Mouse (Mus musculus): Measurements from ENCODE around the gene Ascc1. TPM values are rescaled to one million over a fixed set of nuclear protein-coding genes. Genes with fewer than 3 reads are reported as not detected.

Gene Ascc1
- polyA plus RNA-seq, 1 experiment from 2014 or later, result 47.3 TPM

- no peak overlapping the region for H3K9ac ChIP-seq (ENCODE audit: low read depth, low read length)
- no peak overlapping the region for H3K27ac ChIP-seq (ENCODE audit: low read length)
- H3K4me3 ChIP-seq (ENCODE audit: low read length), result no peak overlapping the region
- H3K9me3 ChIP-seq (ENCODE audit: control insufficient read depth, low read length), result no peaks in the 10 kb centered on the region
- no peaks in the 10 kb centered on the region; the same call in 1 of the 2 replicates for H3K4me1 ChIP-seq (ENCODE audit: control insufficient read depth, insufficient read depth, low read length)
- H3K27me3 ChIP-seq (replicated peaks; ENCODE audit: control insufficient read depth, insufficient read depth, low read length), result no peaks in the 10 kb centered on the region
- ATAC-seq, result peak; percentile 81
- WGBS, result 62% methylated on average over 4 of the region's 4 CpGs
- 0 out of 2 replicates have a peak overlapping the region, but pooled peaks have one; percentile 7 for H3K4me2 ChIP-seq (ENCODE audit: low read depth, low read length)
- no peaks in the 10 kb centered on the region for H3K36me3 ChIP-seq (ENCODE audit: control insufficient read depth, insufficient read depth, low read length)
Observed at GRCm38 (mm10) chr10:60035744-60036143, 33.1 kb downstream of the Ascc1 start.

DNA sequence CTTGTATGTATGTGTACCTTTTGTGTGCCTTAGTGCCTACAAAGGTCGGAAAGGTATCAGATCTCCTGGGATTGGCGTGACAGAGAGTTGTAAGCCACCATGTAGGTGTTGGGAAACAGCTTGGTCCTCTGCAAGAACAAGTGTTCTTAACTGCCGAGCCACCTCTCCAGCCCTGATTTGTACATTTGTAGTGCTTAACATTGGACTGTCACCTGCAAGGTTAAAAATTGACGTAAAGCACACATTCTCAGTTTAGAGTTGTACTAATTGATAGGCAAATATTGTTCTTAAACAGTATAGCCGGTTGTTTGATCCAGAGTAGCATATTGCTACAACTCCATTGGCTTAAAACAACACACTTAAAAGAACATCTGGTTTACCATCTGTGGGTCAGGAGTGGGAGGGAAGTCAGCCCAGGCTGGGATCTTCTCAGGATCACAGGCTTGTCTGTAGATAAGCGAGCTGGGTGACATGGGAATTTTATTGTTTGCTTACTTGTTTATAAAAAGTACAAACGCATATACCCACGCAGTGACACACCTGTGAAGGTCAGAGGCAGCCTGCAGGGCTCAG is 39.8 kb downstream of the Ascc1 start:
- Histone ChIP-seq H3K27ac (ENCODE audit: low read length) (no peak overlapping the region), H3K36me3 (ENCODE audit: control insufficient read depth, insufficient read depth, low read length) (no peaks in the 10 kb centered on the region), H3K9me3 (ENCODE audit: control insufficient read depth, low read length) (no peaks in the 10 kb centered on the region), H3K9ac (ENCODE audit: low read depth, low read length) (no peak overlapping the region), H3K4me3 (ENCODE audit: low read length) (no peak overlapping the region), H3K4me1 (ENCODE audit: control insufficient read depth, insufficient read depth, low read length) (no peaks in the 10 kb centered on the region), H3K27me3 (replicated peaks; ENCODE audit: control insufficient read depth, insufficient read depth, low read length) (no peaks in the 10 kb centered on the region), H3K4me2 (ENCODE audit: low read depth, low read length) (no peak overlapping the region)
- ATAC-seq, result peak; percentile 31; the same call in 1 of the 2 replicates
- 50% methylated on average over 8 of the region's 8 CpGs for WGBS

DNA sequence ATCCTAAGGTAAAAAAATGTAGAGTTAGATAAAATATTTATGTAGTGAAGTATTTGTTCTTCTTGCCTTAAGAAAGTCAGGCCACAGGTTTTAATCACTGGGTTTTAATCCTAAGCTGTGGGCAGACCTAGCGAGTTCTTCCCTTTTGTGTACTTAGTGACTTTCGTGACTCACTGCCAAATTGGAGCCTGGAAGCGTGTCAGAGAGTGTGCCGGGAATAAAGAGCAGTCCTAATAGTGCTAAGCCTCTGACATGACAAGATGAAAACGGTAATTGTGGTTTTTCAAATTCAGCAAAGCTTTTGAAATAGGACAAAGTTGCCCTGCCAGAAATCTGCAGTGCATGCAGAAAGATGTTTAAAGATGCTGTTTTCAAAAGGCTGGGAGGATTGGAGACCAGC is 44.1 kb downstream of the Ascc1 start:
- no peaks in the 10 kb centered on the region for H3K27me3 ChIP-seq (replicated peaks; ENCODE audit: control insufficient read depth, insufficient read depth, low read length)
- H3K4me3 ChIP-seq (ENCODE audit: low read length), result no peak overlapping the region
- ATAC-seq, result no peak
- H3K4me2 ChIP-seq (ENCODE audit: low read depth, low read length), result no peak overlapping the region
- H3K9me3 ChIP-seq (ENCODE audit: control insufficient read depth, low read length), result no peaks in the 10 kb centered on the region
- 50% methylated on average over 5 of the region's 5 CpGs for WGBS
- no peaks in the 10 kb centered on the region for H3K36me3 ChIP-seq (ENCODE audit: control insufficient read depth, insufficient read depth, low read length)
- no peaks in the 10 kb centered on the region for H3K4me1 ChIP-seq (ENCODE audit: control insufficient read depth, insufficient read depth, low read length)
- no peak overlapping the region for H3K9ac ChIP-seq (ENCODE audit: low read depth, low read length)
- H3K27ac ChIP-seq (ENCODE audit: low read length), result no peak overlapping the region

- Histone ChIP-seq H3K27me3 (replicated peaks; ENCODE audit: control insufficient read depth, insufficient read depth, low read length) (no peaks in the 10 kb centered on the region), H3K27ac (ENCODE audit: low read length) (no peak overlapping the region), H3K9me3 (ENCODE audit: control insufficient read depth, low read length) (no peaks in the 10 kb centered on the region), H3K36me3 (ENCODE audit: control insufficient read depth, insufficient read depth, low read length) (no peaks in the 10 kb centered on the region), H3K4me1 (ENCODE audit: control insufficient read depth, insufficient read depth, low read length) (no peaks in the 10 kb centered on the region), H3K9ac (ENCODE audit: low read depth, low read length) (no peak overlapping the region), H3K4me3 (ENCODE audit: low read length) (no peak overlapping the region), H3K4me2 (ENCODE audit: low read depth, low read length) (no peak overlapping the region)
- ATAC-seq, result no peak
- 94% methylated on average over 10 of the region's 10 CpGs for WGBS
Observed at GRCm38 (mm10) chr10:60050581-60050980, 48.0 kb downstream of the Ascc1 start.

DNA sequence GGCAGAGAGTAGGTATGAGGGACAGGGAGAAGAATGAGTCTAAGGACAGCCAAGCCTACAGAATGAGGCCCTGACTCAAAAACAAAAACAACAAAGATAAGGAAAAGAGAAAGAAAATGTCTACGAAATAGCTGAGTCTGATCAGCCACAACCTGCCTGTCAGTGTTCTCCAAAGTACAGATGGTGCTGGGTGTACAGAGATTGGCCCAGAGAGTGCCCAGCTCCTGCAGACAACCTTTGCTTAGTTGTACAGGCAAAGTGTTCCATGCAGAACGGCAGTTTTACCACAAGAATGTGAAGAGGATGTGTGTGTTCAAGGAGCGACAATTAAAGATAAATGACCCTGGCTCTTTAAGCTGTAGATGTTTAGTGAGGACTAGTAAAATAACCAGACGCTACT is 50.5 kb downstream of the Ascc1 start:
- no peak for ATAC-seq
- WGBS, result 59% methylated on average over 4 of the region's 4 CpGs
- no peaks in the 10 kb centered on the region for H3K27me3 ChIP-seq (replicated peaks; ENCODE audit: control insufficient read depth, insufficient read depth, low read length)

GRCm38 (mm10) chr10:60062173-60062572 is 59.6 kb downstream of the Ascc1 start:
- 87% methylated on average over 5 of the region's 5 CpGs for WGBS
- Histone ChIP-seq H3K9ac (ENCODE audit: low read depth, low read length) (no peak overlapping the region), H3K4me1 (ENCODE audit: control insufficient read depth, insufficient read depth, low read length) (no peaks in the 10 kb centered on the region; the same call in 1 of the 2 replicates), H3K36me3 (ENCODE audit: control insufficient read depth, insufficient read depth, low read length) (no peaks in the 10 kb centered on the region), H3K27ac (ENCODE audit: low read length) (no peak overlapping the region), H3K27me3 (replicated peaks; ENCODE audit: control insufficient read depth, insufficient read depth, low read length) (no peaks in the 10 kb centered on the region), H3K4me3 (ENCODE audit: low read length) (no peak overlapping the region), H3K9me3 (ENCODE audit: control insufficient read depth, low read length) (peaks cover 3% of the 10 kb centered on the region; the same call in 1 of the 2 replicates), H3K4me2 (ENCODE audit: low read depth, low read length) (no peak overlapping the region)
- ATAC-seq, result peak; percentile 60

More for the DNA sequence above, 50.5 kb downstream of the Ascc1 start:
- no peak overlapping the region for H3K4me2 ChIP-seq (ENCODE audit: low read depth, low read length)
- H3K4me3 ChIP-seq (ENCODE audit: low read length), result no peak overlapping the region
- H3K27ac ChIP-seq (ENCODE audit: low read length), result no peak overlapping the region
- H3K9me3 ChIP-seq (ENCODE audit: control insufficient read depth, low read length), result peaks cover 3% of the 10 kb centered on the region; the same call in 1 of the 2 replicates
- H3K9ac ChIP-seq (ENCODE audit: low read depth, low read length), result no peak overlapping the region
- no peaks in the 10 kb centered on the region for H3K4me1 ChIP-seq (ENCODE audit: control insufficient read depth, insufficient read depth, low read length)
- H3K36me3 ChIP-seq (ENCODE audit: control insufficient read depth, insufficient read depth, low read length), result 0 out of 2 replicates have a peak, but pooled peaks cover 3% of the 10 kb centered on the region

DNA sequence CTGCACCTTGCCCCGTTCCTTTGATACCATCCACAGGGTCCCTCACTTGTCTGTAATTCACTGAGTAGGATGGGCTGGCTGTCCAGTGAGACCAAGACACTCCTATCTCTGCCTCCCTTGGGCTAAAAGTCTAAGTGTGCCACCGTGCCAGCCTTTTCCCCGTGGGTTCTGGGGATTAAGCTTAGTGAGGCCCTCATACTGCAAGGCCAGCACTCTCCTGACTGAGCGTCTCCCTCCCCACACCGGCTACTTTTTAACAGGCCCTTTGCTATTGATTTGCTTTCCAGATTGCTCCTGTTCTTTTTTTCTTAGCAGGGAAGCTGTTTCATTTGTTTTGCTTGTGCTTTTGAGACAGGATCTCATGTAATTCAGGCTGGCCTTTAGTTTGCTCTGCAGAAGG is 60.3 kb downstream of the Ascc1 start:
- Histone ChIP-seq H3K4me1 (ENCODE audit: control insufficient read depth, insufficient read depth, low read length) (no peaks in the 10 kb centered on the region; the same call in 1 of the 2 replicates), H3K27ac (ENCODE audit: low read length) (no peak overlapping the region), H3K9ac (ENCODE audit: low read depth, low read length) (no peak overlapping the region), H3K4me3 (ENCODE audit: low read length) (no peak overlapping the region), H3K4me2 (ENCODE audit: low read depth, low read length) (no peak overlapping the region), H3K27me3 (replicated peaks; ENCODE audit: control insufficient read depth, insufficient read depth, low read length) (no peaks in the 10 kb centered on the region), H3K9me3 (ENCODE audit: control insufficient read depth, low read length) (no peaks in the 10 kb centered on the region), H3K36me3 (ENCODE audit: control insufficient read depth, insufficient read depth, low read length) (no peaks in the 10 kb centered on the region)
- ATAC-seq, result no peak
- WGBS, result 44% methylated on average over 5 of the region's 5 CpGs

DNA sequence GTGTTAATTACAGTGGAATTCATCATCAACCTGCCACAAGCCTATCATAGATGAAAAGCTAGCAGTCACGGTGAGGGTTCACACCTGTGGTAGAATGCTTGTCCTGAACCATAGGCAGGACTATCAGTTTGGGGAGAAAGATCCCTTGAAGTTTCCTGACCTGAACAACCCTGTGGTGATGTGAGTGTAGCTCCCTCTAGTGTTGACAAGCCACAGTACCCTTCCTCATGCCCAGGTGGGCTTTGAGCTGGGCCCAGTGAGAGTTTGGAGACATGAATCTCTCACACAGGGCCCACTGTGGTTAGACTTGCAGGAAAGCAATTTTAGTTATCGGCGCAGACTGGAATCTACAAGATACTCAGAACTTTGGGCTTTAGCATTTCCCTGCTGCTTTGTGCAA is 63.9 kb downstream of the Ascc1 start:
- no peak overlapping the region for H3K9ac ChIP-seq (ENCODE audit: low read depth, low read length)
- no peak overlapping the region for H3K4me3 ChIP-seq (ENCODE audit: low read length)
- WGBS, result 68% methylated on average over 3 of the region's 3 CpGs
- 0 out of 2 replicates have a peak, but pooled peaks have one; percentile 31 for ATAC-seq
- no peaks in the 10 kb centered on the region for H3K36me3 ChIP-seq (ENCODE audit: control insufficient read depth, insufficient read depth, low read length)
- no peaks in the 10 kb centered on the region for H3K9me3 ChIP-seq (ENCODE audit: control insufficient read depth, low read length)
- no peaks in the 10 kb centered on the region for H3K27me3 ChIP-seq (replicated peaks; ENCODE audit: control insufficient read depth, insufficient read depth, low read length)
- no peak overlapping the region for H3K4me2 ChIP-seq (ENCODE audit: low read depth, low read length)
- H3K4me1 ChIP-seq (ENCODE audit: control insufficient read depth, insufficient read depth, low read length), result no peaks in the 10 kb centered on the region; the same call in 1 of the 2 replicates
- no peak overlapping the region for H3K27ac ChIP-seq (ENCODE audit: low read length)

DNA sequence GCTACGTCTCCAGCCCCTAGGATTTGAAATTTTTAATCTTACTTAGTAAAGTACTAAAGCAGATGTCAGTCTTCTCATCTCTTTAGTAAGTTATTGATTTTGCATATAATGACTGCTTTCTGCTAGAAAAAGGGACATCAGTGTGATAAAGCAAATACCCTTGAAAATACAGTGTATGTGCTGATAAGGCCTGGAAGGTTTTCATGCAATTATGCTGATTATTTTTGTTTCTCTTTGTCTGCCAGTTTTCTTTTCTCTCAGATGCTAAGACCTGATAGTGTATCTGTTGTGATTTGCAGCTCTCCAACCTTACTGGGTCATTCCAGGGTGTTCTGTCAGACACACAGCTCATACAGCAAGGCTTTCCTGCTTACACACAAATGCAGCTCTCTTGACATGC is 72.6 kb downstream of the Ascc1 start:
- H3K36me3 ChIP-seq (ENCODE audit: control insufficient read depth, insufficient read depth, low read length), result no peaks in the 10 kb centered on the region
- WGBS, result 90% methylated on average over 1 of the region's 1 CpGs
- H3K4me2 ChIP-seq (ENCODE audit: low read depth, low read length), result no peak overlapping the region
- no peak for ATAC-seq
- peaks cover 9% of the 10 kb centered on the region; the same call in 1 of the 2 replicates for H3K4me1 ChIP-seq (ENCODE audit: control insufficient read depth, insufficient read depth, low read length)
- H3K9ac ChIP-seq (ENCODE audit: low read depth, low read length), result no peak overlapping the region
- no peak overlapping the region for H3K27ac ChIP-seq (ENCODE audit: low read length)
- no peaks in the 10 kb centered on the region for H3K9me3 ChIP-seq (ENCODE audit: control insufficient read depth, low read length)
- no peaks in the 10 kb centered on the region for H3K27me3 ChIP-seq (replicated peaks; ENCODE audit: control insufficient read depth, insufficient read depth, low read length)
- H3K4me3 ChIP-seq (ENCODE audit: low read length), result no peak overlapping the region

DNA sequence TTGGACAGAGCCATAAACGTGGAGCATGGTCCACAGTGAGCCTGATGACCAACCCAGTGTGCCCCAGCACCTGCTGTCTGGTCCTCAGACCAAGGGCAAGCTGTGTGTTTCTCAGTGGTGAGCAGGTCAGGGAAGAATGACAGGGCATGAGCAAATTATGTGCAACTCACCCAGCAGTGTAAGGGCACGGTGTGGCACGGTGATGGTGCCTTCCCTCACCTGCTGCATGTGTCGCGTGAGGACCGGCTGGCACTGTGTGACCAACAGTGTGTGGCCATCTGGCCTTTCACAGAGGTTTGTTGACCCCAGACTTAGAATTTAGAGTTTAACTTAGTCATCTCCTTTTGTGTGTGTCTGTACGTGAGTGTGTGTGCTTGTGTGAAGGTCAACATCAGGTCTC is 74.6 kb downstream of the Ascc1 start:
- no peaks in the 10 kb centered on the region for H3K36me3 ChIP-seq (ENCODE audit: control insufficient read depth, insufficient read depth, low read length)
- H3K27ac ChIP-seq (ENCODE audit: low read length), result no peak overlapping the region
- H3K4me2 ChIP-seq (ENCODE audit: low read depth, low read length), result no peak overlapping the region
- no peaks in the 10 kb centered on the region for H3K9me3 ChIP-seq (ENCODE audit: control insufficient read depth, low read length)
- WGBS, result 92% methylated on average over 7 of the region's 7 CpGs
- no peaks in the 10 kb centered on the region for H3K27me3 ChIP-seq (replicated peaks; ENCODE audit: control insufficient read depth, insufficient read depth, low read length)
- H3K4me1 ChIP-seq (ENCODE audit: control insufficient read depth, insufficient read depth, low read length), result peaks cover 24% of the 10 kb centered on the region
- no peak overlapping the region for H3K9ac ChIP-seq (ENCODE audit: low read depth, low read length)
- H3K4me3 ChIP-seq (ENCODE audit: low read length), result no peak overlapping the region
- no peak for ATAC-seq
